Mouse (Mus musculus): ENCODE measurements around the gene Iffo2.

DNA sequence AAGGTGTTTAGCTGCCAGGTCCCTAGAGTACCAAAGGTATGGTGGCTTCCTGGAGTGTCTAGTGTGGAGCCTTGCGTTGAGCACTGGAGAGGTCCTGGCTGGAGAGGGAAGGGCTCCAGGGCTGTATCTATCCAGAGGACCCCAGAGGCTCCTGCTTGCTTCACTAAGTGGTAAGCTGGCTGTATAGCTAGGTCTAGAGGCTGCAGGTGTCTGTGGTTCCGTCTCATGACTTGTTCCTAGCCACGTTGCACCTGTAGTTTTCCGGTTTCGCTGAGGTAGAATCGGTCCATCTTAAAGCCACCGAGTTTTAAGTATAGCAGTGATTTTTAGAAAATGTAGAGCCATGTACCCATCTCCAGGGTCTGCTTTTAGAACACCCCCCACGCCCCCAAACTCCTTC lies 48.0 kb downstream of the Iffo2 start:
- TF ChIP-seq CTCF (conservative IDR thresholded peaks at IDR 0.05; ENCODE audit: insufficient read depth, insufficient read length, low read depth, low read length) (no peak), POLR2A (IDR thresholded peaks at IDR 0.05; ENCODE audit: low read depth, low read length) (no peak)
